Mouse (Mus musculus) stomach, embryonic 14.5 days (tissue): ENCODE results near the gene Rpl12. TPM values are rescaled to one million over a fixed set of nuclear protein-coding genes. Genes with fewer than 3 reads are reported as not detected.

ENCODE experiments used
- ATAC-seq: fragments of 200-750 bp; cut with Nextera tagmentation; 2 replicates; pipeline ENCODE4 v1.8.0; 2017; ENCODE audit warnings: low read depth, moderate TSS enrichment; ENCODE audit not compliant: insufficient number of reproducible peaks, insufficient read depth, low FRiP score
- H3K27ac ChIP-seq: fragments of 300-500 bp; sonication (generic); 2 replicates; pipeline ENCODE4 v1.5.1; 2014; ENCODE audit warnings: mild to moderate bottlenecking, low read length, moderate library complexity, mixed read lengths
- H3K27me3 ChIP-seq: fragments of 300-500 bp; sonication (generic); 2 replicates; pipeline ENCODE4 v1.6.1; 2014; ENCODE audit warnings: low read length, control low read depth, mixed read lengths; ENCODE audit not compliant: control insufficient read depth, insufficient read depth
- H3K36me3 ChIP-seq: fragments of 300-500 bp; sonication (generic); 2 replicates; pipeline ENCODE4 v1.6.1; 2014; ENCODE audit warnings: mild to moderate bottlenecking, control low read depth, low read length, moderate library complexity, mixed read lengths; ENCODE audit not compliant: control insufficient read depth, insufficient read depth
- H3K4me1 ChIP-seq: fragments of 300-500 bp; sonication (generic); 2 replicates; pipeline ENCODE4 v1.6.1; 2014; ENCODE audit warnings: low read length, control low read depth, mixed read lengths; ENCODE audit not compliant: control insufficient read depth, insufficient read depth
- H3K4me2 ChIP-seq: fragments of 300-500 bp; sonication (generic); replicated peaks from 2 replicates; pipeline ENCODE4 v1.6.1; 2014; ENCODE audit warnings: low read depth, low read length, control low read depth
- H3K4me3 ChIP-seq: fragments of 300-500 bp; sonication (generic); 2 replicates; pipeline ENCODE4 v1.5.1; 2014; ENCODE audit warnings: low read depth, low read length, control low read depth
- H3K9ac ChIP-seq: fragments of 300-500 bp; sonication (generic); replicated peaks from 2 replicates; pipeline ENCODE4 v1.6.1; 2014; ENCODE audit warnings: low read depth, mild to moderate bottlenecking, control low read depth, low read length, moderate library complexity, mixed read lengths
- H3K9me3 ChIP-seq: fragments of 300-500 bp; sonication (generic); 2 replicates; pipeline ENCODE4 v1.6.1; 2016; ENCODE audit warnings: low read depth, low read length, control low read depth; ENCODE audit not compliant: control insufficient read depth
- WGBS: fragments of 180-500 bp; shearing (Covaris S2); extraction: QIAGEN DNeasy Blood & Tissue Kit; methylation state at CpG from one replicate; pipeline ENCODE4 v1.1.7; 2014; 5-methylcytosine and 5-hydroxymethylcytosine counted together
- polyA plus RNA-seq: library from polyadenylated mRNA; unstranded; fragments of >200 nt; fragmentation: Nextera tagmentation; extraction: Ambion mirVana; gene quantifications from 2 replicates; pipeline ENCODE4 v1.2.1, GENCODE M21; 2014

Gene Rpl12
- polyA plus RNA-seq, result 232 and 269 TPM in 2 replicates

DNA sequence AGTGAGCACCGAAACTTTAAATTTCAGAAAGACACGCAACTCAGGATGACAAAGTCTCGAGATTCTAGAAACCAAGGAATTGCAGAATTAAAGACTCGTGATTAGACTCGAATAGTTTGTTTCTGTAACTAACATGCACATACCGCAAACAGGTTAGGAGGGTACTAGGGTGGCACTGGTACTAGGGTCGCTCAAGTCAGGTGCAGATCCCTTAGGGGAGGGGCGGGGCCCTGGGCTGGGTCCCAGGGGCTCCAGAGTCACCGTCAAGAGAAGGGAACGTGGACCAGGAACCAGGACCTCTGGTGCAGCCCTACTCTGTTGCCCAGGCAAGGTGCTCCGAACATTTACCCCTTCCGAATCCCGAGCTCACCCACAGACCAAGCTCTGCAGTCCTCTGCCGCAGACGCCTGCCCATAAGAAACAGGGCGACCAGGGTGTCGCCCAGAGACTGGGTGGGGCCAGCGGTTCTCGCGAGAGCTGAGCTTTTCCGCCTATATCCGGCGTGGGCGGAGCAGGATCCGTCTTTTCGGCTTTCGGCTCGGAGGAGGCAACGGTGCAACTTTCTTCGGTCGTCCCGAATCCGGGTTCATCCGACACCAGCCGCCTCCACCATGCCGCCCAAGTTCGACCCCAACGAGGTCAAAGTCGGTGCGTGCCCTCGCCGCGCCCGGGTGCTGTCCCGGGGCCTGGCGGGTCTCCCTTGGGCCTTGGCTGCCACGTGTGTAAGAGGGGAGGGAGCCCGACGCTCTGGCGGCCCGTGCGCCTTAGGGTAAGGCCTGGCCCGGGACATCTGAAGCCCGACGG lies at the start of gene Rpl12, which contains the start of gene Lrsam1:
Gene Rpl12 (plus strand): TSS at position 368 of the 804 bp plus-strand sequence.
Gene Lrsam1 (minus strand): TSS at position 423 of the 804 bp plus-strand sequence.
- 3% methylated on average over 55 of the region's 55 CpGs for WGBS

DNA sequence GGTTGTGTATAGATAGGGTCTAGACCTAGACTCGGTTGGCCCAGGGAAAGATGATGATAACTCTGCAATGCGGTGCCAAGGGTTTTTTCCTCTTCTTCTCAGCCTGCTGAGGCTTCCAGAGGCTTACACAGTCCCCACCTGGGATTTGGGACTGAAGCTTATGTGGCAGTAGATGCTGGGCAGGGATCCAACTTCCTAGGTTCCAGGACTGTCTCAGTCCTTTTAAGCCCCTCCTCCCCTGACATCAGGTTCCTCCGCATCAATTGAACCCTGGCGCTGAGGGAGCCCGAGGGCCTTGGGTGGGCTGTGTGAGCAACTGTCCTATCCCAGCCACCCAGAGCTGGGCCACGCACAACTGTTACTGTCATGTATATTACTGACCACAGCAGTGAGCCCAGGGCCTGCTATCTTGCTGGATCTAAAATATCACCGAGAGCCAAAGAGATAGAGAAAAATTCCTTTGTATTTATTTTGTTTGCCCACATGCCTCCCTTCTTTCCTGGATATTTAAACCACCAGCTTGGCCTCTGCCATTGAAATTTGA lies 49.6 kb upstream of the Rpl12 start:
- 82% methylated on average over 7 of the region's 7 CpGs for WGBS

More for the DNA sequence above, at the start of gene Rpl12, which contains the start of gene Lrsam1:
- Histone ChIP-seq H3K9me3 (no peaks in the 10 kb centered on the region), H3K27ac (peak within 1 kb of the TSS; percentile 91), H3K27me3 (no peaks in the 10 kb centered on the region), H3K4me2 (peak within 1 kb of the TSS; percentile 89), H3K4me1 (peaks cover 13% of the 10 kb centered on the region; the same call in 1 of the 2 replicates), H3K9ac (peak within 1 kb of the TSS; percentile 92), H3K36me3 (peaks cover 29% of the 10 kb centered on the region), H3K4me3 (peak within 1 kb of the TSS; percentile 85)
- peak; percentile 91 for ATAC-seq

DNA sequence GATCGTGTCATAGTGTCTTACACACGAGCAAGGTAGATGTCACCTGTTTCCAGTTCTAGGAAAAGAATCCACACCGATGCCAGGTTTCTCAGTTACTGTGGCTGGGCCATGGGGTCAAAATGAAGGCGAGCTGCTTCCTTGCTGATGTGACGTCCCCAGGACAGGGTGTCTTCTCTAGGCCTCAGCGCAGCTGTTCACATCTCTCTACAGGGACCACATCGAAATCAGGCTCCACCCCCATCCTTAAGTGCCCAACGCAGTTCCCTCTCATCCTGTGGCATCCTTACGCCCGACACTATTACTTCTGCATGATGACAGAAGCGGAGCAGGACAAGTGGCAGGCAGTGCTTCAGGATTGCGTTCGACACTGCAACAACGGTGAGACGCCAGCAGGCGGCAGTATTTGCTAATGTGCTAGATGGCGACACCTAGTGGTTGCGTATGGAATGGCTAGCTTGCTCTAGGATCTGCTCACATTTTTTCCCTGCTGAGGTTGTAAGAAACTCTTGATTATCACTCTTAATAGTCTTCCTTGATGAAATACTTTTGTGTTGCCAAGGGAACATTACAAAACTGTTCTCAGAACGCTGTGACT lies 49.1 kb upstream of the Rpl12 start:
- H3K9me3 ChIP-seq, result no peaks in the 10 kb centered on the region
- H3K4me2 ChIP-seq, result no peak overlapping the region
- no peak overlapping the region for H3K27ac ChIP-seq
- no peaks in the 10 kb centered on the region for H3K27me3 ChIP-seq
- WGBS, result 32% methylated on average over 19 of the region's 19 CpGs
- H3K9ac ChIP-seq, result no peak overlapping the region
- peaks cover 23% of the 10 kb centered on the region for H3K36me3 ChIP-seq
- H3K4me1 ChIP-seq, result peaks cover 34% of the 10 kb centered on the region
- ATAC-seq, result no peak
- H3K4me3 ChIP-seq, result no peak overlapping the region

More for the DNA sequence above, 49.6 kb upstream of the Rpl12 start:
- ATAC-seq, result no peak
- Histone ChIP-seq H3K36me3 (peaks cover 23% of the 10 kb centered on the region), H3K27ac (no peak overlapping the region), H3K4me2 (no peak overlapping the region), H3K4me3 (no peak overlapping the region), H3K9me3 (no peaks in the 10 kb centered on the region), H3K9ac (no peak overlapping the region), H3K27me3 (no peaks in the 10 kb centered on the region), H3K4me1 (peaks cover 40% of the 10 kb centered on the region)

DNA sequence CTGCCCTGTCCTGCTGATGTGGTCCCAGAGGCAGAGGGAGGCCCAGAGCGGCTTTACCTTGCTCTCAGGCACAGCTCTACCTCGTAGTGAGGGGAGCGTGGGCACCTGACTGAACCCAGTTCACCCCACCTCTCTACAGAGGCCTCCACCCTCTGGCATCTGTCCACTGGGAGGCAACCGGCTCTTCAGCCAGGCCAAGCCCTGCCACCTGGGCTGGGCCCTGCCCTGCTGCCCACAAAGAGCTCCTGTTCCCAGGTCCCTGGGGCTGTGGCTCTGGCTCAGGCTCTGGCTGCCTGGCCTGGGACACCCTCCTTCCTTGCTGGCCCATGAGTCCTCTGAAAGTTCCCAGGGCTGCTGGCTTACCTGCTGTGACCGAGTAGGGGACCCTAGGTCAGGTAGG lies 47.0 kb upstream of the Rpl12 start:
- Histone ChIP-seq H3K36me3 (peaks cover 41% of the 10 kb centered on the region), H3K9ac (0 out of 2 replicates have a peak overlapping the region, but pooled peaks have one; percentile 18), H3K4me1 (peaks cover 15% of the 10 kb centered on the region), H3K27me3 (no peaks in the 10 kb centered on the region), H3K27ac (peak overlapping the region; percentile 85), H3K4me2 (no peak overlapping the region), H3K9me3 (no peaks in the 10 kb centered on the region), H3K4me3 (no peak overlapping the region)
- WGBS, result 59% methylated on average over 5 of the region's 5 CpGs
- peak; percentile 54 for ATAC-seq

DNA sequence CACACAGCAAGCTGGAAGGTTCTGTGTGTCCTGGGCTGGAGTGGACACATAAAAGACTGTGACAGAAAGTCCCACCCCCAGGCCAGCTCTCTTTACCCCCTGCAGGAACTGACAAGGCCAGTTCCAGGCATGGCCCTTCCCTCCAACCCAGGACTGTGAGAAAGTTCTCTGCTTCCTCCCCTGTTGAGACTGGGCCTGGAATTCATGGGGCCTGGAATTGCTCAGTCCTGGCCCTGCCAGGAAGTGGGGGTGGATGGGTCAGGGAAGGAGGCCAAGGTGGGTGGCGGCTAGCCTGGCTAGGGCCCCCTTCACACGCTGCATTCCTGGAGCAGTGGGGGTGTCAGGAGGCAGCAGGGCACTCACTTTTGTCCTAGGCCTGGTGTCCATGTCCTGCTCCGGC lies 46.5 kb upstream of the Rpl12 start:
- peaks cover 15% of the 10 kb centered on the region for H3K4me1 ChIP-seq
- H3K4me3 ChIP-seq, result no peak overlapping the region
- no peak overlapping the region for H3K4me2 ChIP-seq
- H3K36me3 ChIP-seq, result peaks cover 46% of the 10 kb centered on the region
- 29% methylated on average over 3 of the region's 3 CpGs for WGBS
- H3K9me3 ChIP-seq, result no peaks in the 10 kb centered on the region
- H3K9ac ChIP-seq, result no peak overlapping the region
- H3K27ac ChIP-seq, result peak overlapping the region; percentile 85; the same call in 1 of the 2 replicates
- peak; percentile 35; the same call in 1 of the 2 replicates for ATAC-seq
- no peaks in the 10 kb centered on the region for H3K27me3 ChIP-seq

GRCm38 (mm10) chr2:32917526-32917925 lies 43.8 kb upstream of the Rpl12 start:
- Histone ChIP-seq H3K27ac (no peak overlapping the region), H3K4me2 (no peak overlapping the region), H3K9ac (no peak overlapping the region), H3K9me3 (no peaks in the 10 kb centered on the region), H3K4me1 (peaks cover 15% of the 10 kb centered on the region), H3K36me3 (peaks cover 61% of the 10 kb centered on the region), H3K4me3 (no peak overlapping the region), H3K27me3 (no peaks in the 10 kb centered on the region)
- no peak for ATAC-seq
- 81% methylated on average over 11 of the region's 11 CpGs for WGBS

DNA sequence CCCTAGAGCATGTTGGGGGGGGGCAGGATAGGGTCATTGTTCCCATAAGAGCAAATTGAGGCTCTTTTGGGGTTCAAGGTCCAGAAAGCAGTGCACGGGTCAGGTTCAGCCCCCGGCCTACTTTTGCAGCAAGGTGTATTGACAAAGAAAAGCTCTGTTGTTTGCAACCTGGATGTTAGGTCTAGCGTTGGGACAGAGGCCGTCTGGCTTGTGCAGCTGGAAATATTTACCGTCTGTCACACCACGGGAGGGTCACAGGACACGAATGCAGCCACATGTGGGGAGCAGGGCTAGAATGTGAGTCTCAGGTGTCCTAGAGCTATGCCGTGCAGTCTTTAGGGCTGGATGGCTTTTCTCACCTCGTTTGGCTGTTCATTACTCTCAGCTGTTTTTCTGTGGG lies 43.0 kb upstream of the Rpl12 start:
- H3K9me3 ChIP-seq, result no peaks in the 10 kb centered on the region
- no peak overlapping the region for H3K27ac ChIP-seq
- H3K9ac ChIP-seq, result no peak overlapping the region
- H3K27me3 ChIP-seq, result no peaks in the 10 kb centered on the region
- 69% methylated on average over 9 of the region's 9 CpGs for WGBS
- H3K4me1 ChIP-seq, result peaks cover 15% of the 10 kb centered on the region
- H3K36me3 ChIP-seq, result peaks cover 66% of the 10 kb centered on the region
- no peak overlapping the region for H3K4me3 ChIP-seq
- ATAC-seq, result no peak
- H3K4me2 ChIP-seq, result no peak overlapping the region

- Histone ChIP-seq H3K9ac (no peak overlapping the region), H3K4me3 (no peak overlapping the region), H3K4me2 (no peak overlapping the region), H3K27me3 (no peaks in the 10 kb centered on the region), H3K9me3 (no peaks in the 10 kb centered on the region), H3K36me3 (peaks cover 80% of the 10 kb centered on the region), H3K27ac (no peak overlapping the region), H3K4me1 (no peaks in the 10 kb centered on the region)
- ATAC-seq, result no peak
- WGBS, result 80% methylated on average over 7 of the region's 7 CpGs
Observed at GRCm38 (mm10) chr2:32921235-32921634, 40.1 kb upstream of the Rpl12 start.
